Mouse (Mus musculus) limb, embryonic 14.5 days (tissue): ENCODE results near the gene Rsc1a1. TPM values are rescaled to one million over a fixed set of nuclear protein-coding genes. Genes with fewer than 3 reads are reported as not detected.

Experiments used
- ATAC-seq: fragments of 200-750 bp; cut with Nextera tagmentation; 2 replicates; pipeline ENCODE4 v1.8.0; 2017; ENCODE audit warnings: low read depth, moderate number of reproducible peaks, moderate TSS enrichment; ENCODE audit not compliant: low FRiP score
- DNase-seq: peaks from one replicate; pipeline ENCODE4 v3.0.0-alpha.2; 2015; ENCODE audit warnings: low spot score
- H3K27ac ChIP-seq: fragments of 300-500 bp; sonication (generic); replicated peaks from 2 replicates; pipeline ENCODE4 v1.5.1; 2014; ENCODE audit warnings: low read depth, mild to moderate bottlenecking, low read length, moderate library complexity, mixed read lengths
- H3K27me3 ChIP-seq: fragments of 300-500 bp; sonication (generic); 2 replicates; pipeline ENCODE4 v1.6.1; 2014; ENCODE audit warnings: low read length, mixed read lengths; ENCODE audit not compliant: control insufficient read depth, insufficient read depth
- H3K36me3 ChIP-seq: fragments of 300-500 bp; sonication (generic); 2 replicates; pipeline ENCODE4 v1.6.1; 2014; ENCODE audit warnings: mild to moderate bottlenecking, low read length, moderate library complexity, mixed read lengths; ENCODE audit not compliant: control insufficient read depth, insufficient read depth
- H3K4me1 ChIP-seq: fragments of 300-500 bp; sonication (generic); 2 replicates; pipeline ENCODE4 v1.6.1; 2014; ENCODE audit warnings: antibody characterized with exemption, low read length, mixed read lengths; ENCODE audit not compliant: control insufficient read depth, insufficient read depth
- H3K4me2 ChIP-seq: fragments of 300-500 bp; sonication (generic); replicated peaks from 2 replicates; pipeline ENCODE4 v1.6.1; 2014; ENCODE audit warnings: low read depth, mild to moderate bottlenecking, low read length, moderate library complexity; ENCODE audit not compliant: severe bottlenecking
- H3K4me3 ChIP-seq: fragments of 300-500 bp; sonication (generic); replicated peaks from 2 replicates; pipeline ENCODE4 v1.5.1; 2014; ENCODE audit warnings: low read length
- H3K9ac ChIP-seq: fragments of 300-500 bp; sonication (generic); 2 replicates; pipeline ENCODE4 v1.6.1; 2014; ENCODE audit warnings: mild to moderate bottlenecking, low read depth, low read length, moderate library complexity; ENCODE audit not compliant: severe bottlenecking
- H3K9me3 ChIP-seq: fragments of 300-500 bp; sonication (generic); 2 replicates; pipeline ENCODE4 v1.6.1; 2016; ENCODE audit warnings: low read length; ENCODE audit not compliant: control insufficient read depth
- POLR2A ChIP-seq: fragments of 200-500 bp; IDR thresholded peaks from 2 replicates; pipeline ENCODE4 v1.8.0; 2012; ENCODE audit warnings: inconsistent platforms, mild to moderate bottlenecking, moderate library complexity, borderline replicate concordance; ENCODE audit not compliant: insufficient read depth, insufficient read length; ENCODE audit errors: extremely low read depth
- WGBS: fragments of 180-500 bp; shearing (Covaris S2); extraction: QIAGEN DNeasy Blood & Tissue Kit; methylation state at CpG from one replicate; pipeline ENCODE4 v1.1.7; 2014; 5-methylcytosine and 5-hydroxymethylcytosine counted together
- polyA plus RNA-seq, 2 experiments: library from polyadenylated mRNA; depleted of rRNA in 1 of 2; stranded (reverse) in 1 of 2; unstranded in 1 of 2; fragments of >200 nt; fragmentation: Nextera tagmentation in 1 of 2; extraction: Ambion mirVana in 1 of 2; gene quantifications; 2 replicates each; pipeline versions ENCODE4 v1.2.1 to v1.2.3; 2012 to 2014

Rsc1a1 gene
- polyA plus RNA-seq, 2 experiments: 1.5 to 9.0 TPM

- 0 out of 2 replicates have a peak, but pooled peaks have one; percentile 80 for TF ChIP-seq POLR2A
- peak within 1 kb of the TSS; percentile 87 for H3K27ac ChIP-seq
- H3K9me3 ChIP-seq: no peaks in the 10 kb centered on the region
- DNase-seq: peak; percentile 84
- H3K4me1 ChIP-seq: peaks cover 10% of the 10 kb centered on the region
- 0% methylated on average over 70 of the region's 105 CpGs for WGBS
- peak; percentile 91 for ATAC-seq
- H3K36me3 ChIP-seq: no peaks in the 10 kb centered on the region; the same call in 1 of the 2 replicates
- H3K9ac ChIP-seq: peak within 1 kb of the TSS; percentile 93
- peak within 1 kb of the TSS; percentile 78 for H3K4me2 ChIP-seq
- peak within 1 kb of the TSS; percentile 86 for H3K4me3 ChIP-seq
- no peaks in the 10 kb centered on the region for H3K27me3 ChIP-seq
Measured at GRCm38 (mm10) chr4:141722731-141723672, 37.6 kb upstream of the Rsc1a1 start, which contains the start of gene Ddi2. Gene Ddi2 (minus strand): TSS chr4:141723419.

- WGBS: 71% methylated on average over 6 of the region's 6 CpGs
- DNase-seq: no peak
- no peak for ATAC-seq
- Histone ChIP-seq H3K27ac (no peak overlapping the region), H3K9ac (peak overlapping the region; percentile 93), H3K9me3 (no peaks in the 10 kb centered on the region), H3K36me3 (peaks cover 1% of the 10 kb centered on the region; the same call in 1 of the 2 replicates), H3K4me2 (peak overlapping the region; percentile 78), H3K4me3 (peak overlapping the region; percentile 86), H3K4me1 (peaks cover 10% of the 10 kb centered on the region), H3K27me3 (no peaks in the 10 kb centered on the region)
- no peak for TF ChIP-seq POLR2A
Measured at GRCm38 (mm10) chr4:141721961-141722360, 36.6 kb upstream of the Rsc1a1 start.

- peak overlapping the region; percentile 78 for H3K4me2 ChIP-seq
- H3K27ac ChIP-seq: no peak overlapping the region
- DNase-seq (no peak), ATAC-seq (no peak)
- WGBS: 83% methylated on average over 6 of the region's 6 CpGs
- H3K9me3 ChIP-seq: no peaks in the 10 kb centered on the region
- H3K4me1 ChIP-seq: peaks cover 10% of the 10 kb centered on the region
- no peak for TF ChIP-seq POLR2A
- H3K27me3 ChIP-seq: no peaks in the 10 kb centered on the region
- H3K36me3 ChIP-seq: peaks cover 6% of the 10 kb centered on the region; the same call in 1 of the 2 replicates
- H3K4me3 ChIP-seq: no peak overlapping the region; the same call in 1 of the 2 replicates
- H3K9ac ChIP-seq: no peak overlapping the region
Measured at GRCm38 (mm10) chr4:141720761-141721523, 35.5 kb upstream of the Rsc1a1 start.

- Histone ChIP-seq H3K4me1 (peaks cover 18% of the 10 kb centered on the region), H3K4me2 (no peak overlapping the region), H3K27ac (no peak overlapping the region), H3K9me3 (no peaks in the 10 kb centered on the region), H3K36me3 (peaks cover 6% of the 10 kb centered on the region; the same call in 1 of the 2 replicates), H3K27me3 (no peaks in the 10 kb centered on the region), H3K9ac (no peak overlapping the region), H3K4me3 (no peak overlapping the region)
- TF ChIP-seq POLR2A: no peak
- WGBS: 90% methylated on average over 1 of the region's 1 CpGs
- DNase-seq (no peak), ATAC-seq (no peak)
Measured at GRCm38 (mm10) chr4:141719304-141719703, 33.9 kb upstream of the Rsc1a1 start.

- no peak overlapping the region for H3K9ac ChIP-seq
- peaks cover 23% of the 10 kb centered on the region for H3K4me1 ChIP-seq
- H3K4me3 ChIP-seq: no peak overlapping the region
- DNase-seq (no peak), ATAC-seq (no peak)
- H3K9me3 ChIP-seq: no peaks in the 10 kb centered on the region
- H3K27ac ChIP-seq: no peak overlapping the region
- no peak for TF ChIP-seq POLR2A
- WGBS: 78% methylated on average over 4 of the region's 4 CpGs
- H3K4me2 ChIP-seq: no peak overlapping the region
- peaks cover 14% of the 10 kb centered on the region for H3K36me3 ChIP-seq
- no peaks in the 10 kb centered on the region for H3K27me3 ChIP-seq
Measured at GRCm38 (mm10) chr4:141717633-141718032, 32.2 kb upstream of the Rsc1a1 start.
